Comparison of ENCODE assay signal across 29 mouse cellular contexts in the genomic region with DNA sequence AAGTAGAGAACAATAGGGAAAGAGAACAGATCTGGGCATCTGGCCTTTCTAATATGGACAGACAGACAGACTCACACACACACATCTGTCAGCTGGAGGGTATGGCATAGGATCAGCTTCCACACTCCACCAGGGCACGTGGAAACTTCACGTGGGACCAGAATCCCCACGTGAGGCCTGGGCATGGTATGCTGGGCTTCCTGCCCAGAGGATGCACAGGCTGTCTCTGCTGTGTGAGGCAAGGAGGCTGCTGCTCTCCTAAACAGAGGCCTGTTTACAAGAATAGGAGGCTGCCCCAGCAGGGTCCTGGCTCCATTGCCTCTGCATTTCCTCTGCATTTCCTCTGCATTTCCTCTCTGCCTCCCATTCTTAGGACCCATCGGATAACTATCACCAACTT. TPM values are rescaled to one million over a fixed set of nuclear protein-coding genes. Genes with fewer than 3 reads are reported as not detected.
A peak's percentile ranks its signal among the peaks of the same experiment; 100 is the strongest.
DNase-seq lines count a peak whose midpoint lies in the region; ATAC-seq lines count a peak whose summit lies in the region.
"Had no signal": no experiment of that assay in that cellular context is flagged by ENCODE, and none has a peak within 500 bp of the region (broad histone marks: within the 10 kb centered on the region; RNA-seq: fewer than 3 reads in every experiment).

No protein-coding gene starts in this region.

- peaks cover 27% of the 10 kb centered on the region for H3K4me1 ChIP-seq in kidney, embryonic 14.5 days (ENCODE audit: control insufficient read depth, insufficient read depth, low read length)
- H3K4me1 ChIP-seq in lung, embryonic 15.5 days, result peaks cover 51% of the 10 kb centered on the region

- ATAC-seq in kidney, embryonic 14.5 days (ENCODE audit: low FRiP score, low TSS enrichment), result no peak
- ATAC-seq in lung, embryonic 15.5 days (ENCODE audit: borderline replicate concordance, extremely low read depth, low FRiP score, low TSS enrichment), result no peak
- ATAC-seq: activated CD4-positive, CD25-positive, alpha-beta regulatory T cell, adult 4 months; forebrain, postnatal 0 days; intestine, postnatal 0 days; liver, embryonic 12.5 days; midbrain, embryonic 15.5 days had no signal

- no peak overlapping the region for H3K4me3 ChIP-seq in kidney, embryonic 14.5 days (ENCODE audit: low read length)
- H3K4me3 ChIP-seq in lung, embryonic 15.5 days, result no peak overlapping the region
- H3K4me3 ChIP-seq: embryonic facial prominence, embryonic 10.5 days; embryonic facial prominence, embryonic 15.5 days; forebrain, embryonic 12.5 days; heart, embryonic 13.5 days; kidney, embryonic 15.5 days; limb, embryonic 13.5 days; liver, embryonic 12.5 days; midbrain, embryonic 15.5 days; stomach, embryonic 15.5 days had no signal

- DNase-seq in cerebellum, adult 11-12 months, result peak; percentile 54
- no peak for DNase-seq in cerebellum, postnatal 4 days (ENCODE audit: low spot score in 2 of 2)
- peak; percentile 46 for DNase-seq in kidney, adult 9 months
- no peak for DNase-seq in lung, adult 18-20 months
- DNase-seq in gastrocnemius, postnatal 14 days, result no peak
- DNase-seq: adrenal gland, adult 2 months; adrenal gland, postnatal 36 days; forebrain, postnatal 0 days; heart, postnatal 10 days; lung, adult 2 months; right cerebral cortex, postnatal 25 days; thymus, postnatal 14 days had no signal

- 75% methylated on average over 4 of the region's 4 CpGs for WGBS in kidney, embryonic 14.5 days
- WGBS in lung, embryonic 15.5 days, result 67% methylated on average over 4 of the region's 4 CpGs

- H3K9ac ChIP-seq in kidney, embryonic 14.5 days (ENCODE audit: low read depth, low read length), result no peak overlapping the region
- no peak overlapping the region for H3K9ac ChIP-seq in lung, embryonic 15.5 days
- H3K9ac ChIP-seq: embryonic facial prominence, embryonic 15.5 days; forebrain, embryonic 12.5 days; forebrain, postnatal 0 days; heart, embryonic 13.5 days; hindbrain, embryonic 14.5 days; kidney, embryonic 15.5 days; limb, embryonic 13.5 days; liver, embryonic 12.5 days; midbrain, embryonic 15.5 days; stomach, embryonic 15.5 days had no signal

- no peak overlapping the region for H3K4me2 ChIP-seq in kidney, embryonic 14.5 days (replicated peaks; ENCODE audit: low read depth, low read length)
- no peak overlapping the region for H3K4me2 ChIP-seq in lung, embryonic 15.5 days
- H3K4me2 ChIP-seq: embryonic facial prominence, embryonic 15.5 days; forebrain, embryonic 12.5 days; heart, embryonic 13.5 days; hindbrain, embryonic 14.5 days; kidney, embryonic 15.5 days; limb, embryonic 13.5 days; liver, embryonic 12.5 days; midbrain, embryonic 15.5 days; stomach, embryonic 15.5 days had no signal

- H3K27ac ChIP-seq in kidney, embryonic 14.5 days (ENCODE audit: low read depth, low read length), result no peak overlapping the region
- H3K27ac ChIP-seq in lung, embryonic 15.5 days, result peak overlapping the region; percentile 96; the same call in 1 of the 2 replicates
- H3K27ac ChIP-seq: embryonic facial prominence, embryonic 10.5 days; embryonic facial prominence, embryonic 15.5 days; forebrain, embryonic 12.5 days; heart, embryonic 13.5 days; hindbrain, embryonic 14.5 days; kidney, embryonic 15.5 days; limb, embryonic 13.5 days; liver, embryonic 12.5 days; macrophage; midbrain, embryonic 15.5 days; stomach, embryonic 15.5 days had no signal

- peaks cover 48% of the 10 kb centered on the region for H3K36me3 ChIP-seq in kidney, embryonic 14.5 days (ENCODE audit: control insufficient read depth, insufficient read depth, low read length)
- peaks cover 48% of the 10 kb centered on the region for H3K36me3 ChIP-seq in lung, embryonic 15.5 days

- intact Hi-C loops in gastrocnemius, postnatal 14 days (cut with DNase I; ENCODE audit: low total_unique reads), result no loop called here

- H3K9me3 ChIP-seq in kidney, embryonic 14.5 days (ENCODE audit: control insufficient read depth, low read length), result no peaks in the 10 kb centered on the region
- H3K9me3 ChIP-seq in lung, embryonic 15.5 days, result no peaks in the 10 kb centered on the region
- H3K9me3 ChIP-seq: embryonic facial prominence, embryonic 10.5 days; embryonic facial prominence, embryonic 15.5 days; forebrain, embryonic 12.5 days; heart, embryonic 13.5 days; kidney, embryonic 15.5 days; limb, embryonic 13.5 days; liver, embryonic 12.5 days; midbrain, embryonic 15.5 days; stomach, embryonic 15.5 days had no signal

- H3K27me3 ChIP-seq in kidney, embryonic 14.5 days (ENCODE audit: control insufficient read depth, insufficient read depth, low read length), result no peaks in the 10 kb centered on the region
- H3K27me3 ChIP-seq in lung, embryonic 15.5 days, result no peaks in the 10 kb centered on the region
- H3K27me3 ChIP-seq: CH12.LX; embryonic facial prominence, embryonic 15.5 days; forebrain, embryonic 12.5 days; heart, embryonic 13.5 days; kidney, embryonic 15.5 days; limb, embryonic 13.5 days; liver, embryonic 12.5 days; midbrain, embryonic 15.5 days; stomach, embryonic 15.5 days had no signal

RNA-seq across cellular contexts. Expression of gene Eva1b, which starts 12.9 kb away (rescaled TPM):
- polyA plus RNA-seq in kidney, embryonic 14.5 days (2014; fragmentation: Nextera tagmentation; extraction: Ambion mirVana), result 96.1 and 124 TPM in 2 replicates
- 95.9 and 101 TPM in 2 replicates for polyA plus RNA-seq in lung, embryonic 15.5 days (2015; fragmentation: Nextera tagmentation; extraction: Ambion mirVana)
- 10 to 100 TPM; 16.2 to 16.6 TPM for total RNA-seq in gastrocnemius, postnatal 14 days (2021)
- total RNA-seq: megakaryocyte-erythroid progenitor cell, adult 5-6 weeks had no signal

RNA-seq across cellular contexts. Expression of gene Sh3d21, which starts 28.7 kb away (rescaled TPM):
- polyA plus RNA-seq in kidney, embryonic 14.5 days (2014; fragmentation: Nextera tagmentation; extraction: Ambion mirVana), result 7.3 and 8.7 TPM in 2 replicates
- 7.2 and 9.4 TPM in 2 replicates for polyA plus RNA-seq in lung, embryonic 15.5 days (2015; fragmentation: Nextera tagmentation; extraction: Ambion mirVana)
- total RNA-seq in gastrocnemius, postnatal 14 days (2021), result 1 to 10 TPM; 1.1 to 1.2 TPM

RNA-seq across cellular contexts. Expression of gene Stk40, which starts 30.9 kb away (rescaled TPM):
- polyA plus RNA-seq in kidney, embryonic 14.5 days (2014; fragmentation: Nextera tagmentation; extraction: Ambion mirVana), result 19.1 and 24.9 TPM in 2 replicates
- polyA plus RNA-seq in lung, embryonic 15.5 days (2015; fragmentation: Nextera tagmentation; extraction: Ambion mirVana), result 37.8 and 40.7 TPM in 2 replicates
- 10 to 100 TPM; 25.1 to 41.9 TPM for total RNA-seq in gastrocnemius, postnatal 14 days (2021)

RNA-seq across cellular contexts. Expression of gene Lsm10, which starts 38.2 kb away (rescaled TPM):
- 47.3 and 52.4 TPM in 2 replicates for polyA plus RNA-seq in kidney, embryonic 14.5 days (2014; fragmentation: Nextera tagmentation; extraction: Ambion mirVana)
- 50.3 and 54.1 TPM in 2 replicates for polyA plus RNA-seq in lung, embryonic 15.5 days (2015; fragmentation: Nextera tagmentation; extraction: Ambion mirVana)
- 1 to 10 TPM; 5.7 to 8.3 TPM for total RNA-seq in gastrocnemius, postnatal 14 days (2021)

Comparison
In these comparisons a context has a peak if more than half of its experiments do, and no peak if none do; other contexts are left out.
1. DNase-seq: peak in cerebellum, adult 11-12 months (single experiment) and kidney, adult 9 months (single experiment); none in cerebellum, postnatal 4 days (0 of 2), lung, adult 18-20 months (0 of 2) and gastrocnemius, postnatal 14 days (single experiment).